Mouse (Mus musculus) thymus, postnatal 36 days (tissue): Measurements from ENCODE around the gene 9930104L06Rik.
A peak's percentile ranks its signal among the peaks of the same experiment; 100 is the strongest.
"Not testable (repeated sequence)": the region's sequence is repeated elsewhere in the genome, so short reads cannot be mapped to it uniquely, and the experiment has no call there.

Experiments used
- DNase-seq, 2 experiments: peaks; one replicate each; pipeline ENCODE4 v3.0.0; 2022; ENCODE audit warnings: mixed read lengths in 2 of 2

Gene 9930104L06Rik

DNA sequence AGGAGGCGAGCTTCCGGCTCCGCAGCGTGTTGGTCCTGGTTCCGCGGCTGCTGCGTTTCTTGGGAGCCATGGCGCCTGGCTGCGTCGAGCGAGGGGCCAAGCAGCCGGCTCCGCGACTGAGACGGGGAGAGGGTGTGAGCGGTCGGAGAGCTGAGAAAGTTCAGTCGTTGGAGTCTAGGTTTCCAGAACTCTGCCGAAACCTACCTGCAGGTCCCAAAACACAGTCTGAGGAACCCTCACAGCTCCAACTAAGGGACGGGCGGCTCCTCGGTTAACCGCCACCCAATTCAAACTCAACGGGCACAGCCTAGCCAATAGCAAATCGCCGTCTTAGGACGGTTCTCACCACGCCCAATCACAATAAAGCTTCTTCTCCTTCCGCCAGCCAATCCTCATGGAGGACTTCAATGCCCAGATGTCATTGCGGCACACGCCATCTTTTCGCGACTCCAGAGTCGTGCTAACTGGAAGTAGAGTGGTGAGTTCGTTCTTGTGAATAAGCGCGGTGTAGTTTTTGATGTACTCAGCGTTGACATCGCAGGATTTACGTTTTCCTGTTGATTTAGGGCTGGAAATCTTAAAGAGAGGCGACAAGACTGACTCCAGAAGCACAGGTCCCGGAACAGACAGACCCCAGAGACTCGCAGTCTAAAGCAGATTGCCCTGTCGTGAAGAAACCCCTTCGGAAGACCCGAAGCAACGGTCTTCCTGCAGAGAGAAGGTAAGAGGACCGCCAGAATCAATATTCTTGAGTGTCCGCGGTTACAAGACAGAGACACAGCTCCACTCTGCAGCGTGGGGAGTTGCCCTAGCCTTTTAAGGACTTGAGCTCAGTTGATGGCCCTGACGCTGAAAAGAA, at the start of gene 9930104L06Rik:
Gene 9930104L06Rik (plus strand): TSS at position 436 of the 859 bp plus-strand sequence.
- peak; percentile 90 to 92 for DNase-seq

DNA sequence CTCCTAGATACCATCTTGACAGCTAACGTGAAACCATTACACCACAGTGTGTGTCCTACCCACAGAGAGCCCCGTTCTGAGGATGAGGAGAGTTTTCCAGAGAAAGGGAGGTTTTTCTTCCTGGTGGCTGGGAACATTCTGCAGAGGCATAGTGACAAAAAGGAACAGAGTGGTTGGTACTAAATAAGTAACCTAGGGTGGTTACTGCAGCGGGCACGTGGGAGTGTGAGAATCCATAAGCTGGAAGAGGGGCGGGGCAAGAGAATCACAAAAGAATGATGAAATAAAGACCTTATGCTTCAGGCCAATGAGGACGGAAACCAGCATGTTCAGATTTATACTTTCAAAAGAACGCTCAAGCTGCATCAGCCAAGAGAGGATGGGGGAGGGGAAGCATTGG, 48.1 kb upstream of the 9930104L06Rik start:
- DNase-seq: no peak

DNA sequence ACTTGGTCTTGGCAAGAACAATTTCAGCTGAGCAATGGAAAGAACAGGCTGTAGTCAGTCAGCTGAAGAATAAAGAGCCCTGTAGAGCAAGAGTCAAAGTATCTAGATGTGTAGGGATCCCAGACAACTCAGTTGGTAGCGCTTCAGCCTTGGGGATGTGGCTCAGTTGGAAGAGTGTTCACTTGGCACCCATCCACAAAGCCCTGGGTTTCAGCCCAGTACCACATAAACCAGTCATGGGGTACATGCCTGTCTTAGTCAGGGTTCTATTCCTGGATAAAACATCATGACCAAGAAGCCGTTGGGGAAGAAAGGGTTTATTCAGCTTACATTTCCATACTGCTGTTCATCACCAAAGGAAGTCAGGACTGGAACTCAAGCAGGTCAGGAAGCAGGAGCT, 46.9 kb upstream of the 9930104L06Rik start:
- DNase-seq: no peak

DNA sequence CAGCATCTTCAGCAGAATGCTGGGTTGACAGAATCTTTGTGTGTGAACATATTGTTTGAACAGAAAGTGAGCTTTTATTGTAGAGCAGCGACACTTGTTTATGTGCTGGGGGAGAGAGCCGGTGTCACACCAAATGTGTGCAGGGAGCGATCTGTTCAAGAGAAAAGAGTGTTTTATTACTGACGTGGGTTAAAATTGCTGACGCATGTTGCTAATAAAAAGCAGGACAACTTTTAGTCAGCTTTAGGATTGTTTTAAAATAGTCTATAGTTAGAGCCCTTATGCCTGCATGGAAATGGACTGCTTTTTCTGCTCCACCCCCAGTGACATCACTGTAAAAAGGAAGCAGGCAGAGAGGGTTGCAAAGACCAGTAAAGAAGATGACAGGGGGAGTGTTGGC, 46.0 kb upstream of the 9930104L06Rik start:
- no peak for DNase-seq

DNA sequence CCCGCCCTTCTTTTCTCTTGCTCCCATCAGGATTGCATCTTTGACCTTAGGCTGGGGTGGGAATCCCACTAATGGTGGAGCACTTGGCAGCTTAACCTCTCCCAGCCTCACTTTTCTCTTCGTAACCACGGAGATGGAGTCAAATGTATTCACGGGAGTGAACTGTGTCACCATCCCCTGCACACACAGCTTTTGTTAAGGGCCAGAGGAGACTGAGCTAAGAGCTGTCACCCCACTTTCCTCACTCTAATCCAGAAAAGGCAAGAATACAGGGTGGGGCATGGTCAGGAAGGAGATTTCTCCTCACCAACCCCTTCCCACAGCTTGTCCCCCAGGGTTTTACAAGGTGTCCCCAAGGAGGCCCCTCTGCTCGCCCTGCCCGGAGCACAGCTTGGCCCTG, 43.1 kb upstream of the 9930104L06Rik start:
- DNase-seq: no peak

DNA sequence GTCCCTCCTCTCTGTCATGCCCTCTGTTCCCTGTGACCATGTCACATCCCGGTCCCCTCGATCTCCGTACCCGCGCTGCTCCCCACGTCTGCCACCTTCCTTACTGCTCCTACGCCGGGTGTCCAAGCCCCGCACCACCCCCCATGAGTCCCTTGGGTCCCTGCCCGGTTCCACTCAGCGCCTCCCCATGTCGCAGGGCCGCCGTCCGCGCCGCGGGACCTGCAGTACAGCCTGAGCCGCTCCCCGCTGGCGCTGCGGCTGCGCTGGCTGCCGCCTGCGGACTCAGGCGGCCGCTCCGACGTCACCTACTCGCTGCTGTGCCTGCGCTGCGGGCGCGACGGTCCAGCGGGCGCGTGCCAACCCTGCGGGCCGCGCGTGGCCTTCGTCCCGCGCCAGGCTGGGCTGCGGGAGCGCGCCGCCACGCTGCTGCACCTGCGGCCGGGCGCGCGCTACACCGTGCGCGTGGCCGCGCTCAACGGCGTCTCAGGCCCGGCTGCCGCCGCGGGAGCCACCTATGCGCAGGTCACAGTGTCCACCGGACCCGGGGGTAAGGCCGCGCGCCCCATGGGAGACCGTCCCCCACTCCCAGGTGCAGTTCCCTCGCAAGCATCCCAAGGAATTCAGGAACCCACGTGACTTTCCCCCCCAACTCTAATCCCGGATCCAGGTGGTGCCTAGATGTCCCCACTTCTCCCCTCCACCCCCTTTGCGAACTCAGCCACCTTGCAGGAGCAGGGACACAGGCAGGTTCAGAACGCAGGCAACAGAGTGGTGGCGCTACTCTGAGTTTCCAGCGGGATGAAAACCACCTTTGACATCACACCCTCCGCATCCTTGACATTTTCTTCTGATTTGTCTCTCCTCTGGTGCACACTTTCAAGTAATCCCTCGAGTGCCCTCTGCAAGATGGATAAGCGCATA, 42.1 kb upstream of the 9930104L06Rik start:
- DNase-seq: no peak

DNA sequence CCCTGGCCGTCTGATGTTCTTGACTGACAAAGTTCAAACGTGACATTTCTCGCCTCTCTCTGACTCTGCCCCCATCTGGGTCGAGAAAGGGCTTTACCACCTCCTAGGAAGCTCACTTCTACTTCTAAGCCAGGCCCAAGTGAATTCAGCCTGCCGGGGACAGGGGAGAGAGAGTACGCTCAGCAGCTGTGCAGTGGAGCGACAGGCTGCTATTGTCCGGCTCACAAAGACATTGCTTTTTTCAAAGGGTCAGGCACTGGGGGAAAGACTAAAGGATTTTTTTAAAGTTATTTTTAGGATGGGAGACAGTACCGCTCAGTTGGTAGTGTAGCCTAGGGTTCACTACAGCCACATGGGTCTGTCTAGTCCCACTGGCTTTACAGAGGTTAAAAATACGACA, 38.4 kb upstream of the 9930104L06Rik start:
- DNase-seq: no peak

DNA sequence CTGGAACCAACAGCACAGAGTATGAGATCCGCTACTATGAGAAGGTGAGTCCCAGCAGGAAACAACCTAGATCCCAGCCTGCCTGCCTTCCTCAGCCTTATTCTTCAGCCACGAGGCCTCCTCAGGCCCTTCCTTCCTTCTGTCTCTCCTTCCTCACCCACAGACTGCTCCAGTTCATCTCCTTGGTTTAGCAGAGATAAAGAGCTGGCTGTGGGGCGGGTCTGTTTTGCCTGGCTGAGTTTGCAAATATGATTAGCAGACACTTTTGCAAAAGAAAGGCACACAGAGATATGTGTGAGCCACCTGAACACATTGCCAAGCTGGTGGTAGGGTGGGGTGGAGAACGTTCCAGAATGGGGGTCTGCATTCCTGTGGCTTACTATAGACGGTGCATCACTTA, 36.9 kb upstream of the 9930104L06Rik start:
- DNase-seq: no peak

DNA sequence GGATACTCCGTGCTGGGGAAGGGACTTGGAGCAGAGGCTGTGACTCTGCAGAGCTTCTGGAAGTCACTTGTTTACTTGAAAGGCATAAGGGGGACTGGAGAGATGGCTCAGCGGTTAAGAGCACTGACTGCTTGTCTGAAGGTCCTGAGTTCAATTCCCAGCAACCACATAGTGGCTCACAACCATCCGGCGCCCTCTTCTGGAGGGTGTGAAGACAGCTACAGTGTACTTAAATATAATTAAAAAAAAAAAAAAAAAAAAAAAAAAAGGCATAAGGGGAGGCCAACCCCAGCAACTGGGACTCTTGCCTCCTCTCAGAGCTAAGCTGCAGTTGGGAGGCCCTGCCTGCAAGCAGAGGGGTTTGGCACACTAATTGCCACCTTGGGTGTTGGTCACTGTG, 31.4 kb upstream of the 9930104L06Rik start:
- DNase-seq: no peak

DNA sequence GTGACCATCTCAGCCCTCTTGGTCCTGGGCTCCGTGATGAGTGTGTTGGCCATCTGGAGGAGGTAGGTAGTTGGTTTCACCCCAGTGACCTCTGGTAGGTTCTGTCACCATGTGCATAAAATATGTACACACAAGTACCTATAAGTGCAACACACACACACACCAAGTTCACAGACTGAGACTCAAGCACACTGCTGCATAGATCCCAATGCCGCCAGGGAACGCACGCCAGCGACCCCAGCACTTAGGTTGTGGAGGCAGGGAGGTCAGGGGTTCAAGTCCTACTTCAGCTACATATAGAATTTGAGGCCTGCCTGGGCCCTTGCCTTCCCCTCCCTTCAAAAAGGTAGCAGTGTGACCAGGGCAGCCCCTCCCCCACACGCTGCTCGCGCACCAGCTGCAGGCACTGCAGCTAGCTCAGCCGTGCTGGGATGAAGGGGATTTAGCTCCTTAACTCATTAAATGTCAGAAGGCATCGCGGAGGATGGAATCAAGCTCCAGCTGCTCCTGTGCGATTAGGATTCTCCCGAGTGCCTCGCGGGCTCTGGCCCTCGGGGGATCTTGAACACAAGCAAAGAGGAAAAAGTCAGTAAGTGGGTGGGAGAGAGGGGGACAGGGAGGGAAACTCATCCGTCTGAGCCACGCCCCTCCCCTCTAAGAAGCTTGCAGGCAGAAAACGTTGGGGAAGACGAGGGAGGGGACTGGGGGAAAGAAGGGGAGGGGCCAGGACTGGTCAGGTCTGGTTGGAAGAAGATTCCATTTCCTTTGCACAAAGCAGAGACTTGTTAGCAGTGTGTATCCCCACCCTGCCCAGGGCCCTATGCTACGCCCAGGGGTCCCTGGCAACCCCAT, 30.7 kb upstream of the 9930104L06Rik start:
- no peak for DNase-seq

DNA sequence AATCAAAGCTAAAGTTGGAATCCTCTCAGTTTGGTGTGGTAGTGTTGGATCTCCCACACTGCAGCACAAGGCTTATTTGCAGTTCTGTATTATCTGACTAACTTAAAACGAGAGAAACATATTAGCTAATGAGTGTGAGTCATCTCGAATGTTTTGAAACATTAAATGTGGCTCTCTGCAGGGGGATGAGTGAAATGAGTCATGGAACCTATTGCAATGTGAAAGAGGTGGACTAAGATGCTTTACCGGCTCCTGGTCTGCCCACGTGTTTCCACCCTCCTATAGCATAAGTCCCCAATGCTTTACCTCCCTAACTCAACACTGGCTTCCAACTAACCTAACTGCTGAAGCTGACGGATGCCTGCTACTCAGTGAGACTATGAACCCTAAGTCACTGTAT, 8.7 kb upstream of the 9930104L06Rik start:
- no peak for DNase-seq

DNA sequence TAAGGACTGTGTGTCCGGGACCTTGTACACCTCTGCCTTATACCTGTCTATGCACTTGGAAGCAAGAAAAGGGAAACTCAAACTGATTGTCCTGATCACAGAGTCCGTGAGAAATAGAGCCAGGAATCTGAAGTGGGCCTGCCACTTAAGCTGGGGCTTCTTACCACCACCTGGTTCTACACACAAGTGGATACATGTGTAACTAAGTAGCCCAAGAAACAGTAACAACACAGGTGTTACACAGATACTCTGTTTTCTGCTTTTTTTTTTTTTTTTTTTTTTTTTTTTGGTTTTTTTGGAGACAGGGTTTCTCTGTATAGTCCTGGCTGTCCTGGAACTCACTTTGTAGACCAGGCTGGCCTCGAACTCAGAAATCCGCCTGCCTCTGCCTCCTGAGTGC, 2.4 kb downstream of the 9930104L06Rik start, which contains the start of gene Cdca8:
Gene Cdca8 (minus strand): TSS at position 101 of the 400 bp plus-strand sequence.
- DNase-seq: not testable (repeated sequence)

DNA sequence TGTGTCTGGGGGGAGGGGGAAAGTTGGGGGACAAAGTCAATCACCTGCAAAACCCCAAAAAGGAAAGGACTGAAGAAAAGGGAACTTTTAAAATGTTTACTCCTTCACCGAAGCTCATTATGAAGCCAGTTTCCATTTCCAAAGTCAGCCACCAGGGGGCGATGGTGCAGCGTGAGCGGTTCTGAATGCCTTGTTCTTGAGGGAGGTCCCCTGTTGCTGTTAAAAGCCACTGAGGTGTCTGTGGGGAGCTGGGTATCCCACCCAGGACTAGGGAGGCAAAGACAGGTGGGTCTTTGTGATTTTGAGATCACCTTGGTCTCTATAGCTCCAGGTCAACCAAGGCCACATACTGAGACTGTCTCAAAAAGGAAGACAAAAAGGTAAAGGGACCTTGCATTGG, 6.2 kb downstream of the 9930104L06Rik start:
- peak; percentile 67 to 77 for DNase-seq

DNA sequence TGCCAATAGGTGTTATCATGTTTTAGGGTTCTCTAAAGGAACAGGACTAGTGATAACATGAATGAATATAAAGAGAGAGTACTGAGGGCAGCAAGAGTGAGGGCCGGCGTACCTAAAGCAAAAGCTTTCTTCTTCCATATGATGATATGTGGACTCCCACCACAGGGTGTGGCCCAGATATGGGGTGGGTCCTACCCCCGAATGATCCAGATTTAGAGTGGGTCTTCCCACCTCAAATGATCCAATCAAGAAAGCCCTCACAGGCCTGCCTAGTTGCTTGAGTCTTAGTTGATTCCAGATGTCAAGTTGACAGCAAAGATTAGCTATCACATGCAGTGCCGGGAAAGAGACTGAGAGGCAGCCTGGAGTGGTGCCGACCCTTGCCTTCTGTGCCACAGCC, 6.9 kb downstream of the 9930104L06Rik start:
- no peak for DNase-seq

DNA sequence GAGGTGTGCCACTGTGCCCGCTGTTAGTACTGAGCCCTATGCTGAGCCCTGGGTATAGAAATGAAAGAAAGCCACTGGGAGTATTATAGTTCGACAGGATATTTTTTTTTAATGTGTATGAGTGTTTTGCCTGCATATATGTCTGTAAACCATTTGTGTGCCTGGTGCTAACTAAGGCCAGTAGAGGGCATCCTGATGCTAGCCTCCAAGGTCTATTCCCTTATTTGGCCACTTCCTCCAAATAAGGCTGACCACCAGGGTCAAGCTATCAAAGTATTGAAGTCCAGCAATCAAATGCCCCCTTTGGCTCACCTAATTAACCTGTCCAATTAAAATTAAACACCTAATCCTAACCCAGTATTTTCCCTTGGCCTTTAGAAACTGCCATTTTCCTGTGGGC, 8.1 kb downstream of the 9930104L06Rik start:
- no peak for DNase-seq

DNA sequence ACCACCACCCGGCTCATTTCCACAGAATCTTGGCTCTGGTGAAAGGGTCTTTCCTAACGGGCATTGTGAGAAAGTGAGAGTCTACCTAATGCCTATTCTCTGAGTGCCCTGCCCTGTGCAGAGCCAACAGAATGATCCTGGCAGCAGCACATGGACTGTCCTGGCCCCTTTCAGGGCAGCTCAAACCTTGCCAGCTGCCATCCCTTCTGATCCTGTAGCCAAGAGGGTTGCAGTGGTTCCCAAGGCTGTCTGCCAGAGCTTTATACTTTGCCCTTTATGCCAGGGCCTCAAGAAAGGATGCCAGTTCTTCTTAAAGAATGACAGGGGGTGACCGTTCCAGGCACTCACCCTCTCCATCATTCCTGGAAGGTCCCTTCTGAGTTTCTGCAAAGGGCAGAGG, 12.6 kb downstream of the 9930104L06Rik start:
- no peak for DNase-seq

DNA sequence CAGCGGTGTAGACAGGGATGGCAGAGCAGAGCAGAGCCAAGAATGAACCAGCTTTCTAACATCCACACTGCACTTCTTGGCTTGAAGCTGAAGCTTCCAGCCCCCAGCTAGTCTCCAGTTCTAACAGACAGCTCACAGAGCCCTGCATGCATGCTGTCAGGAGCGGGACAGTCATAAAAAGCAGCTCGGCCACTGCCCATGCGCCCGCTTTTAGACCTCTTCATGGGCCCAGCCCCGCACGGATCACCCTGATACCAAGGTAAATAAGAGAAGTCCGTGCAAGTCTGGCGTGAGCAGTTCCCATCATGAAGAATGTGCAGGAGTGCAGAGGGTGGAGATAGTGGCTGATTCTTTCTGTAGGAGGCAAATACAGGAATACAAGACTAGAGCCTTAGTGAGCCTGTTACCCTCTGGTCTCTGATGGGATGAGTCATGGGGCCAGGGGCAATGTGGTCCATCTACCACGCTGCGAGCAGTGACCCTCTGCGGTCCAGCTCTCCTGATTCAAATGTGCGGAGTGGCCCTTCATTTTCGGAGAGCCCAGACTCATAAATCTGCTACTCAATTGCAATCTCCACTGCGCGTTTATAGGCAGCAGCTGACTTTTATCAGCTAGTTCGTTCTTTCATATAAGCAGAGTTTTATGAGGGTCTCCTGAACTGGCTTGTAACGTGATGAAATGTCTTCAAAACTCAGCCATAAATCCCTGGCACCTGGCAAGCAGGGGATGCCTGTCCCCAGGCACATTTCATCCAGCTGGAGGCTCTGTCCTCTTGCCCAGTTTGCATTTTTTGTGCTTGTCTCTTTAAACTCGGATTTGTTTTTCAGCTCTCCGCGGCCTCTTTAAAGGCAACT, 13.6 kb downstream of the 9930104L06Rik start:
- DNase-seq: no peak

DNA sequence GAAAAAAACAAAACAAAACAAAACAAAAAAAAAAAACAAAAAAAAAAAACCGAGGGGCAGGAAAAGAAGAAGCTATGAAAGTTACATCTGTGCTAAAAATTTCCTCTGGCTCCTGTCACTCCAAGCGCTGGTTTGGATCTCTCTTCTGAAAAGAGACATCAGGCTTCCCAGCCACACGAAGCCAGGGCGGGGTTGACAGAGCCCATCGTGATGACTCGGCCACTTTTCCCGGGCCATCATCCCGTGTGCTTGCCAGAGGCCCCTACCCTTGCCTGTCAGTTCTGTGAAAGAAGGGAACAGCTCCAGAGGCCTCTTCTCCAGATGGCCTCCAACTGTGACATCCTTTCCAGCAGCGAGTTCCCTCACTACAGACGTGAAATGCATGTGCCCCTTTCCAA, 14.2 kb downstream of the 9930104L06Rik start:
- no peak for DNase-seq

DNA sequence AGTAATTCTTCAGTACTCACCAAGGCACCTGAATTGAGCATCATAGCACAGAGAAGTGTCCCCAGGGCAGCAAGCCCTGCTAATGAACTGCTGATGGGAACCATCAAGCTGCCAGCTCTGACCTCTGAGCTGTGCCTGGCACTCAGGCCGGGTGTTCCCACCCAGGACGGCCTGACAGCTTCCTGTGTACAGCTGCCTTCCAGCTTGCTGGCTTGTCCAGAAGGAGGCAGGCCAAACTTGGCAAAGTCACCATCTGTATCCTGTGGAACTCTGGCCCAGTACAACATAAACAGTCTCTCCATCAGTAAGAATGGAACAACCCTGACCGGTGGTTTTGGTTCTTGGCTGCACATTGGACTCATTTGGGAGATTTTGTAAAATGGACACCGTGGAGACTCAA, 16.7 kb downstream of the 9930104L06Rik start:
- no peak for DNase-seq

DNA sequence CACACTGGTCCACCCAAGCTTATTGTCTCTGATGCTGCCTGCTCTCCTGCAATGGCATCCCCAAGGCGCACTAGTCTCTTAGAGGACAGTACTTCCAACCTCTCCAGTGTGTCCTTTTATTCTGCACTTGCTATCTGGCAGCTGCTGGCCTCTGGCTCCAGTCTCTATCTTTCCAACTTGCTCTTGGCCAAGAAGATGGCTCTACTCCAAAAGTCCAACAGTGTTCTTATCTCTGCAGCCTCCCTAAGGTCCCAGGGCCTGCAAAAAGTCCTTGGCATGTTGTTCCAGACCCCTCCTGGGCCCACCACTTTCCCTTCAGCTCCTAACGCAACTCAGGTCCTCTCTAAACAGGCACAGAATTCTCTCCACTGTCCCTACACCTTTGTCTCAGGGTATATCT, 20.4 kb downstream of the 9930104L06Rik start:
- no peak for DNase-seq

DNA sequence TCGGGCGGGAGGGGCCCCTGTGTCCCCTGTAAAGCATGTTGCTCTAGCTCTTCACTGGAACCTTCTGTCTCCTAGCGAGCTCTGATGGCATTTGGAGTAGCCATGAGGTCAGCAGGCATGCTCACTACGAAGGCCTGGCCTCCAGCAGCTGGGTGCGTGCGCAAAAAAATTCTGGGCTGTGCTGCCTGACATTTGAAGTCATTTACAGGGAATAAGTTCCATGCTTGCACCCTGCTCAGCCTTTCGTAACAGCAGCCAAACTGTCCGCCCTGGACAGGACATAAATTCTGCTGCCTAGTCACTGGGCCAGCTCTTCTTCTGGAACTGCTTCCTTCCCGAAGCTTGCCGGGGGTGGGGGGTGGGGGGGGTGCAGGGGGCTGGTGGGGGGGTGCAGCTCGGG, 22.2 kb downstream of the 9930104L06Rik start:
- DNase-seq: no peak

DNA sequence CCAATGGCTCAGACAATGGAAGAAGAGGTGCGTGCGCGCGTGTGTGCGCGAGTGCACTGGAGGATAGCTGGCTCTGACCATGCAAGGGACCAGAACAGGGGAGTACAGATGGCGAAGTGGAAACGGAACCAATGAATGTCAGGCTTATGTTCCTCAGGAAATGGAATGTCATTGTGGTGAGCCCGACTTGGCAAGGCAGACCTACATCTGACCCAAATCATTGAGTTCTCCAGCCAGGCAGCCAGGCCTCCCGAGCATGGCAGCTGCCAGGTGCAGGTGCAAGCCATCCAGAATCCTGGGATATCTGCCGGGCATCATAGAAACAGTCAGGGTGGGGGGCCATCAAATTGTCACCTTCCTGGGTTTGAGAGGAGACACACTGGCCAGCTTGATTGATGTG, 24.1 kb downstream of the 9930104L06Rik start:
- no peak for DNase-seq
